Mouse (Mus musculus): ENCODE results near the gene Afap1l2.

Gene Afap1l2

GRCm38 (mm10) chr19:56935777-56936176 is 72.3 kb downstream of the Afap1l2 start:
- DNase-seq, result no peak

- DNase-seq, result no peak
Measured at GRCm38 (mm10) chr19:56935111-56935510, 72.9 kb downstream of the Afap1l2 start.

- no peak for DNase-seq
Measured at GRCm38 (mm10) chr19:56933800-56934199, 74.2 kb downstream of the Afap1l2 start.

GRCm38 (mm10) chr19:56930029-56930428 is 78.0 kb downstream of the Afap1l2 start:
- DNase-seq, result no peak

GRCm38 (mm10) chr19:56929392-56929791 is 78.6 kb downstream of the Afap1l2 start:
- no peak for DNase-seq

- no peak for DNase-seq
Measured at GRCm38 (mm10) chr19:56921744-56922143, 86.3 kb downstream of the Afap1l2 start.

- DNase-seq, result no peak
Measured at GRCm38 (mm10) chr19:56920232-56920631, 87.8 kb downstream of the Afap1l2 start.

GRCm38 (mm10) chr19:56919628-56920027 is 88.4 kb downstream of the Afap1l2 start:
- peak; percentile 67 to 68 for DNase-seq

- DNase-seq, result no peak
Measured at GRCm38 (mm10) chr19:56915084-56915483, 92.9 kb downstream of the Afap1l2 start.

- DNase-seq, result no peak
Measured at GRCm38 (mm10) chr19:56914658-56915057, 93.4 kb downstream of the Afap1l2 start.

GRCm38 (mm10) chr19:56913761-56914160 is 94.3 kb downstream of the Afap1l2 start:
- no peak for DNase-seq

GRCm38 (mm10) chr19:56910561-56910960 is 97.5 kb downstream of the Afap1l2 start:
- no peak for DNase-seq

- DNase-seq, result peak; percentile 14 to 27
Measured at GRCm38 (mm10) chr19:56908472-56909270, 99.4 kb downstream of the Afap1l2 start.

GRCm38 (mm10) chr19:56907850-56908249 is 100.2 kb downstream of the Afap1l2 start:
- no peak for DNase-seq

GRCm38 (mm10) chr19:56905395-56905794 is 102.6 kb downstream of the Afap1l2 start:
- no peak for DNase-seq

- DNase-seq, result no peak
Measured at GRCm38 (mm10) chr19:56904095-56904494, 103.9 kb downstream of the Afap1l2 start.

- DNase-seq, result no peak
Measured at GRCm38 (mm10) chr19:56897654-56898053, 110.4 kb downstream of the Afap1l2 start.

- DNase-seq, result no peak
Measured at GRCm38 (mm10) chr19:56893326-56893725, 114.7 kb downstream of the Afap1l2 start.

- DNase-seq, result no peak
Measured at GRCm38 (mm10) chr19:56892586-56892985, 115.4 kb downstream of the Afap1l2 start.

GRCm38 (mm10) chr19:56891438-56891837 is 116.6 kb downstream of the Afap1l2 start:
- DNase-seq, result no peak

- no peak for DNase-seq
Measured at GRCm38 (mm10) chr19:56888654-56889053, 119.4 kb downstream of the Afap1l2 start.

GRCm38 (mm10) chr19:56887879-56888278 is 120.1 kb downstream of the Afap1l2 start:
- DNase-seq, result no peak

- no peak for DNase-seq
Measured at GRCm38 (mm10) chr19:56877364-56877763, 130.7 kb downstream of the Afap1l2 start.

GRCm38 (mm10) chr19:56874601-56875315 is 133.3 kb downstream of the Afap1l2 start:
- DNase-seq, result no peak

All from B cell, adult 2 months (primary cell).